Mouse (Mus musculus) gastrocnemius, postnatal 10 days (tissue): ENCODE data around the gene Ppp1r14a. TPM values are rescaled to one million over a fixed set of nuclear protein-coding genes. Genes with fewer than 3 reads are reported as not detected.

Experiments used
- DNase-seq: peaks from one replicate; pipeline ENCODE4 v3.0.0; 2021; ENCODE audit warnings: mixed read lengths
- total RNA-seq, 2 experiments: library from RNA; stranded (reverse); gene quantifications; 2 replicates each; pipeline ENCODE4 v1.2.3; 2021

Ppp1r14a gene
- total RNA-seq, 2 experiments from 2014 or later, result 11.8 to 13.3 TPM

GRCm38 (mm10) chr7:29334156-29334555 lies 45.0 kb downstream of the Ppp1r14a start:
- DNase-seq, result no peak

GRCm38 (mm10) chr7:29335276-29335675 lies 46.2 kb downstream of the Ppp1r14a start:
- no peak for DNase-seq

- no peak for DNase-seq
Observed at GRCm38 (mm10) chr7:29335841-29336671, 46.9 kb downstream of the Ppp1r14a start.

GRCm38 (mm10) chr7:29336795-29337319 lies 47.7 kb downstream of the Ppp1r14a start:
- no peak for DNase-seq

DNA sequence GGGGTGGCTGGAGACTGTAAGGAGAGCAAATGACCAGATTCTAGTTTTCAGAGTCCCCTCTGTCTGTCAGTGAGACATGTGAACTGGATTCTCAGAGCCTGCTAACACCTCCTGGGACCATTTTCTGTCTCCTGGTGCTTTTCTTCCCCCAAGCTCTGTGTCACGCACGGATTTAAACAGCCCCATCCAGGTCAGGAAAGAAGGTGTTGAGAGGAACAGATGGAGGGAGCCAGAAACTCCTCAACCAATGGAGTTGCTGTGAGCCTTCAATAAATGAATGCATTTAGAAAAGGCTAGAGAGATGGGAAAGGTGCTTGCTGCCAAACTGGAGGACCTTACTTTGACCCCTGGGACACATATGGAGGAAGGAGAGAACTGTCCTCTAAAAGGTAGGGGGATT lies 48.7 kb downstream of the Ppp1r14a start:
- DNase-seq, result no peak

GRCm38 (mm10) chr7:29338351-29338919 lies 49.3 kb downstream of the Ppp1r14a start:
- DNase-seq, result no peak

DNA sequence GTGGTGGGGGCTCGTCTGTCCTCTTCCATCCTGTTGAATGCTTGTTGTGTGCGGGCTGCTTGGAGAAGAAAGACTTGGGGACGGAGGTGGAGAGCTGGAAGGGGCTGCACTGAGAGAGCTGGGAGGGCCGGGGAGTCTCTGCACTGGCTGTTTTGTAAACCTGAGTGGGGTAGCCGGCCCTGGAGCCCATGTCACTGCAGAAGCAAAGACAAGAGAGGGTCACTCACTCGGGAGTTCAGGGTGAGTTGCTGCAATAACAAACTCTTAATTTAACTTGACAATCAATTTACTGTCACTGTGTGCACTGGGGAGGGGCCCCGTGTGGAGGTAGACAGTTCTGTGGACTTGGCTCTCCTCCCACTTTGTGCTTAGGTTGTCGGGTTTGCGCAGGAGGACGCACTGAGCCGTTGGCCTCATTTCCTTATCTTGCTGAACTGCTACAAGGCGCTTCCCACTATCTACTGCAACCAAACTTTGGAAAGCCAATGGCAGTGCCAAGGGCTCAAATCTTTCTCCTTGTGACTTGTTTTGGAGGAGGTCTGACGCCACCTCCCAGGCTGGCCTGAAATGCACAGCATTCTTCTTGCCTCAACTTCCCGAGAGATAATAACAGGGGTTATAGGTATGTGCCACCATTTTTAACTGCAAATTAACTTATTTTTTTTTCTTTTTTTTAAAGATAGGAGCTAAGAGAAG lies 50.0 kb downstream of the Ppp1r14a start:
- DNase-seq, result no peak

GRCm38 (mm10) chr7:29340247-29340646 lies 51.1 kb downstream of the Ppp1r14a start:
- DNase-seq, result no peak

- no peak for DNase-seq
Observed at GRCm38 (mm10) chr7:29340838-29341237, 51.7 kb downstream of the Ppp1r14a start.

GRCm38 (mm10) chr7:29341722-29342121 lies 52.6 kb downstream of the Ppp1r14a start:
- no peak for DNase-seq

- DNase-seq, result no peak
Observed at GRCm38 (mm10) chr7:29342489-29343092, 53.5 kb downstream of the Ppp1r14a start.

Other genes with a start within 250 kb of the Ppp1r14a start
- gene Ryr1, start 164.1 kb upstream of the Ppp1r14a start, total RNA-seq, result 100 to 1,000 TPM; 715 to 728 TPM
- 1 to 10 TPM in 1 of 2 experiments, under 1 TPM in 1; 0.86 to 1.4 TPM for gene Rasgrp4, start 154.5 kb upstream of the Ppp1r14a start, total RNA-seq
- gene Fam98c, start 133.1 kb upstream of the Ppp1r14a start, total RNA-seq, result 10 to 100 TPM; 11.7 to 12.5 TPM
- gene Ggn, start 119.1 kb upstream of the Ppp1r14a start, total RNA-seq, result under 1 TPM; 0.32 to 0.35 TPM
- 1 to 10 TPM; 1.9 to 2.4 TPM for gene Spred3, start 118.9 kb upstream of the Ppp1r14a start, total RNA-seq
- gene Psmd8, start 108.6 kb upstream of the Ppp1r14a start, total RNA-seq, result 100 to 1,000 TPM; 184 to 185 TPM
- gene Catsperg1, start 75.3 kb upstream of the Ppp1r14a start, total RNA-seq, result under 1 TPM; 0.16 to 0.56 TPM
- gene Kcnk6, start 56.8 kb upstream of the Ppp1r14a start, total RNA-seq, result 1 to 10 TPM; 2.9 to 5.0 TPM
- gene Yif1b, start 51.0 kb upstream of the Ppp1r14a start, total RNA-seq, result 10 to 100 TPM; 48.8 to 50.6 TPM
- 1 to 10 TPM in 1 of 2 experiments, under 1 TPM in 1; 0.72 to 1.3 TPM for gene 2200002D01Rik, start 40.8 kb upstream of the Ppp1r14a start, total RNA-seq
- gene Spint2, start 7.4 kb upstream of the Ppp1r14a start, total RNA-seq, result 1 to 10 TPM; 6.6 to 8.2 TPM
- 1 to 10 TPM; 3.4 to 3.8 TPM for gene Dpf1, start 14.6 kb downstream of the Ppp1r14a start, total RNA-seq
- 10 to 100 TPM; 14.2 to 21.4 TPM for gene Sipa1l3, start 229.3 kb downstream of the Ppp1r14a start, total RNA-seq